Mouse (Mus musculus) embryonic facial prominence, embryonic 14.5 days (tissue): ENCODE measurements at regions not wholly inside any gene's neighbourhood (a gene's known extent, or its start where the extent isn't known, plus 50 kb on each side); places are given as distances from the start of the nearest gene placed in this dataset.
"Not testable (repeated sequence)": the region's sequence is repeated elsewhere in the genome, so short reads cannot be mapped to it uniquely, and the experiment has no call there.

Experiments used
- ATAC-seq: fragments of 200-750 bp; cut with Nextera tagmentation; 2 replicates; pipeline ENCODE4 v1.8.0; 2017; ENCODE audit warnings: low read depth, moderate number of reproducible peaks, moderate TSS enrichment
- DNase-seq: peaks from one replicate; pipeline ENCODE4 v3.0.0-alpha.2; 2015; ENCODE audit warnings: low spot score
- H3K27ac ChIP-seq: fragments of 300-500 bp; sonication (generic); replicated peaks from 2 replicates; pipeline ENCODE4 v1.5.1; 2014; ENCODE audit warnings: low read depth, mild to moderate bottlenecking, low read length, moderate library complexity
- H3K27me3 ChIP-seq: fragments of 300-500 bp; sonication (generic); replicated peaks from 2 replicates; pipeline ENCODE4 v1.6.1; 2014; ENCODE audit warnings: low read length; ENCODE audit not compliant: control insufficient read depth, insufficient read depth
- H3K36me3 ChIP-seq: fragments of 300-500 bp; sonication (generic); 2 replicates; pipeline ENCODE4 v1.6.1; 2014; ENCODE audit warnings: low read length, mixed read lengths; ENCODE audit not compliant: control insufficient read depth, insufficient read depth
- H3K4me1 ChIP-seq: fragments of 300-500 bp; sonication (generic); 2 replicates; pipeline ENCODE4 v1.6.1; 2014; ENCODE audit warnings: antibody characterized with exemption, low read length; ENCODE audit not compliant: control insufficient read depth, insufficient read depth
- H3K4me2 ChIP-seq: fragments of 300-500 bp; sonication (generic); 2 replicates; pipeline ENCODE4 v1.6.1; 2014; ENCODE audit warnings: low read depth, mild to moderate bottlenecking, low read length, moderate library complexity, mixed read lengths
- H3K4me3 ChIP-seq: fragments of 300-500 bp; sonication (generic); 2 replicates; pipeline ENCODE4 v1.5.1; 2014; ENCODE audit warnings: low read depth, mild to moderate bottlenecking, low read length
- H3K9ac ChIP-seq: fragments of 300-500 bp; sonication (generic); 2 replicates; pipeline ENCODE4 v1.6.1; 2014; ENCODE audit warnings: low read depth, mild to moderate bottlenecking, low read length, moderate library complexity, mixed read lengths
- H3K9me3 ChIP-seq: fragments of 300-500 bp; sonication (generic); 2 replicates; pipeline ENCODE4 v1.6.1; 2016; ENCODE audit warnings: low read length; ENCODE audit not compliant: control insufficient read depth
- WGBS: fragments of 180-500 bp; shearing (Covaris S2); extraction: QIAGEN DNeasy Blood & Tissue Kit; methylation state at CpG from one replicate; pipeline ENCODE4 v1.1.7; 2014; 5-methylcytosine and 5-hydroxymethylcytosine counted together

- Histone ChIP-seq H3K9ac (no peak overlapping the region), H3K27ac (no peak overlapping the region), H3K36me3 (no peaks in the 10 kb centered on the region), H3K9me3 (no peaks in the 10 kb centered on the region), H3K27me3 (no peaks in the 10 kb centered on the region), H3K4me3 (no peak overlapping the region), H3K4me2 (no peak overlapping the region), H3K4me1 (peaks cover 3% of the 10 kb centered on the region; the same call in 1 of the 2 replicates)
- ATAC-seq (0 out of 2 replicates have a peak, but pooled peaks have one; percentile 30), DNase-seq (no peak)
- 67% methylated on average over 7 of the region's 7 CpGs for WGBS
Observed at GRCm38 (mm10) chr14:73441951-73442716, 57.0 kb upstream of the Itm2b start.

- not testable (repeated sequence) for H3K4me3 ChIP-seq, H3K27ac ChIP-seq, DNase-seq, H3K27me3 ChIP-seq, H3K36me3 ChIP-seq, ATAC-seq, H3K4me2 ChIP-seq, H3K9me3 ChIP-seq, H3K9ac ChIP-seq, H3K4me1 ChIP-seq
- 72% methylated on average over 1 of the region's 1 CpGs for WGBS
Observed at GRCm38 (mm10) chr14:73441206-73441950, 56.3 kb upstream of the Itm2b start.

- 79% methylated on average over 3 of the region's 3 CpGs for WGBS
Observed at GRCm38 (mm10) chr14:73439802-73440309, 54.8 kb upstream of the Itm2b start.

GRCm38 (mm10) chr14:73435839-73436238 lies 50.8 kb upstream of the Itm2b start:
- no peak for ATAC-seq
- Histone ChIP-seq H3K4me2 (no peak overlapping the region), H3K9me3 (no peaks in the 10 kb centered on the region), H3K27me3 (no peaks in the 10 kb centered on the region), H3K4me3 (no peak overlapping the region), H3K4me1 (no peaks in the 10 kb centered on the region), H3K9ac (no peak overlapping the region), H3K27ac (no peak overlapping the region), H3K36me3 (no peaks in the 10 kb centered on the region)
- no peak for DNase-seq
- 67% methylated on average over 4 of the region's 4 CpGs for WGBS

More at GRCm38 (mm10) chr14:73439802-73440309, 54.8 kb upstream of the Itm2b start:
- DNase-seq: no peak
- H3K9ac ChIP-seq: no peak overlapping the region
- H3K36me3 ChIP-seq: no peaks in the 10 kb centered on the region
- no peak for ATAC-seq
- no peak overlapping the region for H3K4me2 ChIP-seq
- no peak overlapping the region for H3K4me3 ChIP-seq
- no peaks in the 10 kb centered on the region for H3K4me1 ChIP-seq
- H3K9me3 ChIP-seq: no peaks in the 10 kb centered on the region
- no peaks in the 10 kb centered on the region for H3K27me3 ChIP-seq
- H3K27ac ChIP-seq: no peak overlapping the region
